Mouse (Mus musculus) liver, embryonic 12.5 days (tissue): ENCODE measurements around the gene Tigar. TPM values are rescaled to one million over a fixed set of nuclear protein-coding genes. Genes with fewer than 3 reads are reported as not detected.

ENCODE experiments used
- ATAC-seq: fragments of 200-750 bp; cut with Nextera tagmentation; 2 replicates; pipeline ENCODE4 v1.8.0; 2017; ENCODE audit warnings: moderate number of reproducible peaks, mild to moderate bottlenecking, moderate library complexity
- H3K27ac ChIP-seq: fragments of 300-500 bp; sonication (generic); 2 replicates; pipeline ENCODE4 v1.5.1; 2016; ENCODE audit warnings: mild to moderate bottlenecking
- H3K27me3 ChIP-seq: fragments of 300-500 bp; sonication (generic); replicated peaks from 2 replicates; pipeline ENCODE4 v1.6.1; 2016; ENCODE audit warnings: mild to moderate bottlenecking, moderate library complexity
- H3K36me3 ChIP-seq: fragments of 300-500 bp; sonication (generic); 2 replicates; pipeline ENCODE4 v1.6.1; 2016; ENCODE audit warnings: mild to moderate bottlenecking, moderate library complexity
- H3K4me1 ChIP-seq: fragments of 300-500 bp; sonication (generic); 2 replicates; pipeline ENCODE4 v1.6.1; 2016
- H3K4me2 ChIP-seq: fragments of 300-500 bp; sonication (generic); 2 replicates; pipeline ENCODE4 v1.6.1; 2016; ENCODE audit warnings: mild to moderate bottlenecking, moderate library complexity
- H3K4me3 ChIP-seq: fragments of 300-500 bp; sonication (generic); 2 replicates; pipeline ENCODE4 v1.5.1; 2016; ENCODE audit warnings: mild to moderate bottlenecking, moderate library complexity
- H3K9ac ChIP-seq: fragments of 300-500 bp; sonication (generic); 2 replicates; pipeline ENCODE4 v1.6.1; 2016; ENCODE audit warnings: mild to moderate bottlenecking, moderate library complexity
- H3K9me3 ChIP-seq: fragments of 300-500 bp; sonication (generic); replicated peaks from 2 replicates; pipeline ENCODE4 v1.6.1; 2016; ENCODE audit warnings: mild to moderate bottlenecking, moderate library complexity
- WGBS: fragments of 180-500 bp; shearing (Covaris S2); methylation state at CpG from one replicate; pipeline ENCODE4 v1.1.7; 2016; ENCODE audit not compliant: insufficient replicate concordance; 5-methylcytosine and 5-hydroxymethylcytosine counted together
- polyA plus RNA-seq: library from polyadenylated mRNA; unstranded; fragments of >200 nt; fragmentation: Nextera tagmentation; extraction: Ambion mirVana; gene quantifications from 2 replicates; pipeline ENCODE4 v1.2.1, GENCODE M21; 2016

Gene Tigar
- polyA plus RNA-seq, 1 experiment from 2014 or later: 1.5 TPM

- H3K4me2 ChIP-seq: no peak overlapping the region
- no peak overlapping the region for H3K9ac ChIP-seq
- no peak overlapping the region for H3K4me3 ChIP-seq
- H3K36me3 ChIP-seq: peaks cover 84% of the 10 kb centered on the region
- no peaks in the 10 kb centered on the region for H3K4me1 ChIP-seq
- no peaks in the 10 kb centered on the region for H3K9me3 ChIP-seq
- 72% methylated on average over 3 of the region's 3 CpGs for WGBS
- no peak for ATAC-seq
- no peak overlapping the region for H3K27ac ChIP-seq
- no peaks in the 10 kb centered on the region for H3K27me3 ChIP-seq
These were observed 23.4 kb upstream of the Tigar start for GRCm38 (mm10) chr6:127132719-127133118.

DNA sequence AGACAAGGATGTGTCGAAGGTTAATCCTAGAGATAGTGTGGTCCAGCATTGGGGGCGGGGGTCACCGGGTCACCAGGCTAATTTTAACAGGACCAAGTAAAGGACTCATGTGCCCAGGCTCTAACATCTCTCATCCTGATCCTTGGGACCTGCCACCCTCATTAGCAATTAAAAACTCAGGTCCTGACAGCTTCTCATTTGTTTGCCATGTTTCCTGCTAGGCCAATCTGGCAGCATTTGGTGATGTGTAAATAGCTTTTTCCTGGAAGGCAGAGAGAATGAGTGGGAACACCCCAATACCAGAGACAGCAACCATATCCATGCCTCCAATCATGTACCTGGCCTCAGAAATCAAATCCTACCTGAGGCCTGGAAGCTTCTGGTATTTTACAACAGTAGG is 22.6 kb upstream of the Tigar start:
- no peak overlapping the region for H3K4me2 ChIP-seq
- H3K27me3 ChIP-seq: no peaks in the 10 kb centered on the region
- H3K4me1 ChIP-seq: no peaks in the 10 kb centered on the region
- no peak overlapping the region for H3K9ac ChIP-seq
- peaks cover 81% of the 10 kb centered on the region for H3K36me3 ChIP-seq
- no peak for ATAC-seq
- H3K9me3 ChIP-seq: no peaks in the 10 kb centered on the region
- no peak overlapping the region for H3K27ac ChIP-seq
- 74% methylated on average over 3 of the region's 3 CpGs for WGBS
- H3K4me3 ChIP-seq: no peak overlapping the region

- Histone ChIP-seq H3K9ac (no peak overlapping the region), H3K9me3 (no peaks in the 10 kb centered on the region), H3K27ac (no peak overlapping the region), H3K27me3 (no peaks in the 10 kb centered on the region), H3K36me3 (peaks cover 66% of the 10 kb centered on the region), H3K4me3 (no peak overlapping the region), H3K4me2 (no peak overlapping the region), H3K4me1 (no peaks in the 10 kb centered on the region)
- ATAC-seq: no peak
- WGBS: 80% methylated on average over 13 of the region's 13 CpGs
These were observed 21.0 kb upstream of the Tigar start for GRCm38 (mm10) chr6:127130377-127130776.

DNA sequence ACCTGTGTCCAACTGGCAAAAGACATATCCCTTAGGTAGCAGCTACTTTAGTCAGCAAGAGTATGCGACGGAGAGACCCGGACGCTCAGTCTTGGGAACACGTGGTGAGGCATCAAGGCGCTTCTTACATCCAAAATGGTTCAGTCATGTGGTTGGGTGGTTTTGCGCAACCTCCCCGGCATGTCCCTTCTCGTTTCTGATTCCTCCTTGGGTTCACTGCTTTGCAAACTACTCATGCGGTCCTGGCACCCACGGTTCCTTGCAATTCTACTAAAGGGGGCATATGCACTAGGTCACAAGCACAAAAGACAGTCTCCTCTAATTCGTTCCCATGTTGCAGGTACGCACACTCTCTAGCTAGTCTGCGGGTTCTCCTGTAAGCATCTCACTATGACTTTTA is 20.3 kb upstream of the Tigar start:
- Histone ChIP-seq H3K4me2 (no peak overlapping the region), H3K4me3 (no peak overlapping the region), H3K4me1 (no peaks in the 10 kb centered on the region), H3K36me3 (peaks cover 60% of the 10 kb centered on the region), H3K27me3 (no peaks in the 10 kb centered on the region), H3K9ac (no peak overlapping the region), H3K9me3 (no peaks in the 10 kb centered on the region), H3K27ac (no peak overlapping the region)
- no peak for ATAC-seq
- 81% methylated on average over 14 of the region's 14 CpGs for WGBS

DNA sequence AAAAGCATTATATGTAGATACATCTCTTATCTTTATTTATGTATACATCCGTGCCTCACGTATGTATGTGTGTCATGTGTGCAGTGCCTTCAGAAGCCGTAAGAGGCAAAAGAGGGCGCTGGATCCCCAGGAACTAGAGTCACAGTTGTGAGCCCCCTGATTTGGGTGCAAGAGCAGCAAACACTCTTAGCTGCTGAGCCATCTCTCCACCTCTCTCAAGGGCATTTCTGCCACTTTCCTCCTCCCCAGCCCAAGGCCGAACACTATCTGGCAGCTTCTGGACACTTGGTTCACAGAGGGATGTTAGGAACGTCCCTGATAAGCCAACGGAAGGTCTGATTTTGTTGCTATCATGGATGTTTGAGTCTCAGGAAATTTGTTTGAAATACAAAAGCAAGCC is 14.1 kb upstream of the Tigar start:
- no peaks in the 10 kb centered on the region for H3K9me3 ChIP-seq
- H3K36me3 ChIP-seq: peaks cover 10% of the 10 kb centered on the region
- H3K27me3 ChIP-seq: peaks cover 10% of the 10 kb centered on the region; the same call in 1 of the 2 replicates
- ATAC-seq: no peak
- H3K4me2 ChIP-seq: no peak overlapping the region
- no peak overlapping the region for H3K4me3 ChIP-seq
- H3K27ac ChIP-seq: no peak overlapping the region
- WGBS: 67% methylated on average over 7 of the region's 7 CpGs
- no peaks in the 10 kb centered on the region for H3K4me1 ChIP-seq
- no peak overlapping the region for H3K9ac ChIP-seq

GRCm38 (mm10) chr6:127122996-127123395 is 13.6 kb upstream of the Tigar start:
- Histone ChIP-seq H3K27ac (no peak overlapping the region), H3K4me2 (no peak overlapping the region), H3K9me3 (no peaks in the 10 kb centered on the region), H3K27me3 (peaks cover 10% of the 10 kb centered on the region; the same call in 1 of the 2 replicates), H3K36me3 (peaks cover 7% of the 10 kb centered on the region), H3K9ac (no peak overlapping the region), H3K4me3 (no peak overlapping the region), H3K4me1 (no peaks in the 10 kb centered on the region)
- WGBS: 66% methylated on average over 5 of the region's 5 CpGs
- ATAC-seq: no peak

GRCm38 (mm10) chr6:127122221-127122806 is 13.0 kb upstream of the Tigar start:
- Histone ChIP-seq H3K4me3 (no peak overlapping the region), H3K36me3 (no peaks in the 10 kb centered on the region), H3K4me1 (no peaks in the 10 kb centered on the region), H3K27me3 (peaks cover 10% of the 10 kb centered on the region; the same call in 1 of the 2 replicates), H3K4me2 (no peak overlapping the region), H3K9me3 (no peaks in the 10 kb centered on the region), H3K9ac (no peak overlapping the region), H3K27ac (no peak overlapping the region)
- WGBS: 54% methylated on average over 4 of the region's 4 CpGs
- no peak for ATAC-seq

DNA sequence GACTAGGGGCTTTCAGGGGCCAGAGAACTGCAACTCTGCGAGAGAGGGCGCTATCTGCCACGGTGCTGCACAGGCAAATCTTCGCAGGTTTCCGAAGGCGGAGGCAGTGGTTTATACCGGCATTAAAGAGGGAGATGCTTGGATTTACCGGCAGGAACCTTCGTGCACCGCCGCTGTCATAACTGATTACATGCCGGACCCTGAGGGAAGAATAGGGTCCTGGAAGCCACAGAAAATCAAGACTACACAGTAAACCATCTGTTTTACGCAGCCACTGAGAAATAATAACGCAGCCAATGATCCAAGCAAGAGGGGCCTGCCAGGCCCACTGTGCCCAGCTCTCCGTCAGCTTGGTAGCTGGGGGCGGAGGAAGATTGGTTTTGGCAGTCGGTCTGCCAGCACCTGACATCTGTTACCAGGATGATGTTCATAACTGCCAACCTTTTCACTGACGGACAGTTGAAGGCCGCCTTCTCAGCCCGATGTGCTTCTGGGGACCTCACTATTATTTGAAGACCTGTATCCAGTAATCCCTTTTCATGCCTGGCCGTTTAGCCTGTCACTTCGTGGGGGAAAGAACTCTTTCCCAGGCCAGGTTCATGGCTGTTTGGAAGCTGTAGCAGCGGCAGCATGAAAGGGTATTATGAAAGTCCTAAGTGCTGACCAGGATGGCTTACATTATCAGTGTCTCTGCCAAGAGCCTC is 5.5 kb upstream of the Tigar start:
- Histone ChIP-seq H3K9me3 (no peaks in the 10 kb centered on the region), H3K4me1 (no peaks in the 10 kb centered on the region), H3K27me3 (peaks cover 50% of the 10 kb centered on the region), H3K4me2 (no peak overlapping the region), H3K4me3 (no peak overlapping the region), H3K9ac (no peak overlapping the region), H3K36me3 (no peaks in the 10 kb centered on the region), H3K27ac (no peak overlapping the region)
- ATAC-seq: no peak
- WGBS: 60% methylated on average over 23 of the region's 23 CpGs

DNA sequence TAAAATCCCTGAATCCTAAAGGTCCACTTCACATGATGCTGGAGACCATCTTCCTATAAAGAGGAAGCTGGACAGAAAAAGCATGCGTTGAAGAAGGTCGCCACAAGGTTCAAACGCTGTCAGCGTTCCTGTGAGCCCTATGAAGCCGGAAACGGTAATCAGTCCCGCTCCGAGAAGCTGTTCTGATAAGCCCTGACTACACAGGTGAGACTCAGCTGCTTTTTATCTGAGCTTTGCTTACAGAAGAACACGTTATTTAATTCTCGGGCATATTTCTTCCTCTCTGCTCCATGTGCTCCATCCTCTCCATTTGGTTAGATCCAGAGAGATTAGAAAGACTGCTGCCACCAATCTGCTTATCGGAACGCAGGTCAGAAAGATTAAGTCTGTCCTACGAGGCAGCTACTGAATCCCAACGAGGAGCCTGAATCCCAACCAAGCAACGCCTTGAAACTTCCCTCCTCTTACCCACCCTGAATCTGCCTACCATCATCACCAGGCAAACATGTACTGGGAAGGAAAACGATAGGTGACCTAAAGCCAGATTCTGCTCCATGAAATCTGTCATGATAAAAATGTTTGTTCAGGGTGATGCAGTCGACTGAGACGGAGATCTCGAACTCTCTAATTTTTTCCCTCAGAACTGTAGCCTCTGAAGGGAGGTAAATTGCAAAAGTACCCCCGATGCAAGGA is 843 bp downstream of the Tigar start:
- Histone ChIP-seq H3K4me3 (peak overlapping the region; percentile 57), H3K4me2 (peak overlapping the region; percentile 66), H3K36me3 (no peaks in the 10 kb centered on the region), H3K9ac (peak overlapping the region; percentile 25; the same call in 1 of the 2 replicates), H3K9me3 (no peaks in the 10 kb centered on the region), H3K27me3 (peaks cover 51% of the 10 kb centered on the region), H3K27ac (no peak overlapping the region), H3K4me1 (peaks cover 15% of the 10 kb centered on the region)
- no peak for ATAC-seq
- 16% methylated on average over 20 of the region's 20 CpGs for WGBS

- H3K27ac ChIP-seq: no peak overlapping the region
- no peak for ATAC-seq
- H3K4me3 ChIP-seq: no peak overlapping the region
- H3K4me2 ChIP-seq: no peak overlapping the region
- no peaks in the 10 kb centered on the region for H3K9me3 ChIP-seq
- H3K4me1 ChIP-seq: peaks cover 15% of the 10 kb centered on the region
- peaks cover 44% of the 10 kb centered on the region for H3K27me3 ChIP-seq
- H3K9ac ChIP-seq: no peak overlapping the region
- H3K36me3 ChIP-seq: no peaks in the 10 kb centered on the region
These were observed 1.9 kb downstream of the Tigar start for GRCm38 (mm10) chr6:127107413-127107812.

GRCm38 (mm10) chr6:127106726-127107125 is 2.6 kb downstream of the Tigar start:
- Histone ChIP-seq H3K9ac (no peak overlapping the region), H3K9me3 (no peaks in the 10 kb centered on the region), H3K27me3 (peaks cover 37% of the 10 kb centered on the region), H3K4me2 (no peak overlapping the region), H3K36me3 (no peaks in the 10 kb centered on the region), H3K4me1 (peaks cover 15% of the 10 kb centered on the region), H3K27ac (no peak overlapping the region), H3K4me3 (no peak overlapping the region)
- WGBS: 69% methylated on average over 5 of the region's 5 CpGs
- ATAC-seq: no peak

DNA sequence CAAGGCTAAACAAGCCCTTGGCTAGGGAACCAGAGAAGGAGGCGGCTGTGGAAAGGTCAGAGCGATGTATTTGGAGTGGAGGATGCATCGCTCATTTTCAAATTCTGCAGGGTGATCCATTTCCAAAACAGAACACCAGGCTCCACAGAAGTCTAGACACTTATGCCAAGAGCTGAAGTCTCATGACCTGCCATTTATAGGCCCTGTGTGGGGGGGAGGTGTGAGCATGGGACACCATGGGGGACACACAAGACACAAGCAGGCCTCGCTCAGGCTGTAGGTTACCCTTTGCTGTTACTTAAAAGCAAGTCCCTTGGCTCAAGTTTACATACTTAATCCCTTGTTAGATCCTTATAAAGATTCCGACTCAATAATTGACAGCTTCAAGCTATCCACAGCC is 3.2 kb downstream of the Tigar start:
- Histone ChIP-seq H3K9me3 (no peaks in the 10 kb centered on the region), H3K4me2 (no peak overlapping the region), H3K36me3 (no peaks in the 10 kb centered on the region), H3K27me3 (peaks cover 32% of the 10 kb centered on the region), H3K27ac (no peak overlapping the region), H3K4me1 (peaks cover 15% of the 10 kb centered on the region), H3K4me3 (no peak overlapping the region), H3K9ac (no peak overlapping the region)
- ATAC-seq: no peak
- 81% methylated on average over 5 of the region's 5 CpGs for WGBS
